Mouse (Mus musculus) testis, postnatal 14 days (tissue): ENCODE data around the gene Metrn.
"Not testable (repeated sequence)": the region's sequence is repeated elsewhere in the genome, so short reads cannot be mapped to it uniquely, and the experiment has no call there.

Experiments
- DNase-seq: peaks from one replicate; pipeline ENCODE4 v3.0.0; 2021; ENCODE audit warnings: low spot score

The Metrn gene

DNA sequence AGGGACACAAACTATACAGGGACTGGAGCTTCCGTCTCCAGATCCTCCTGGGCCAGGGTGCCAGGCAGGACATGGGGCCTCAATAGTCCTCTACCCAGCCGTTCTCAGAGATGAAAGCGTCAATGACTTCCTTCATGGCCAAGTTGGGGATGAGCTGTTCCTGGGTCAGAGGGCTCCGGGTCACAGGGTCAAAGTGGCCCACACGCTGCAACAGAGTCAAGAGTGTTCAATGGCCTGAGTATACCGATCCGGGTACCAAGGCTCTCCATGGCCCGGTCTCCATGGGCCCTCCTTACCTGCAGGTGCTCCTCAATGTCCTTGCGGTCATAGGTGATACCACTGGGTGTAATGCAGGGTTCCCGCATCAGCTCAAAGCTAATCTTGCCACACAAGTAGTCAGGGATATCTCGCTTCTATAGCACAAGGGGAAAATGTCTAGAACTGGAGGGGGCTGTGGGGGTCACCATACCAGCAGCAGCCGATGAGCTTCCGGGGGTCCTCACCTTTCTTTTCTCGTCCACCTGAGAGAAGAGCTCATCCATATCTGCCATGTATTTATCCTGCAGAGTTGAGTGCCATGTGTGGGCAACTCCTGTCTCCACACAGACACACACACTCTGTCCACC, 34.0 kb upstream of the Metrn start:
- no peak for DNase-seq

DNA sequence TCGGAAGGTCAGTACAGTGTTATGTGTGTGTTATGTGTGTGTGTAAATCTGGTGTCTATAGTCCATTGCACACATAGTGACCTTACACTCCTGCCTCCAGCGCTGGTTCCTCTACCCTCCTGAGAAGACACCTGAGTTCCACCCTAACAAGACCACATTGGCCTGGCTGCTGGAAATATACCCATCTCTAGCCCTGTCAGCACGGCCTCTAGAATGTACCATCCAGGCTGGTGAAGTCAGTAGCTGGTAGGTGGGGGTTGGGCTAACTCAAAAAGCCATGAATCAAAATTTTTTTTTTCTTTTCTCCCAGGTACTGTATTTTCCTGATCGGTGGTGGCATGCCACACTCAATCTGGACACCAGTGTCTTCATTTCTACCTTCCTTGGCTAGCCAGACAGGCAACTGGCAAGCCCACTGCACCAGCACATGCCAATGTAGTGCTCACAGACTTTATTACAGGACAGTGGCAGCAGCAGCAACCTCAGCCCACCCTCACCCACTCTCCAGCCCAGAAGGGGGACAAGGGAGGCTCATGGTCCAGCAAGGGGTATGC, 33.3 kb upstream of the Metrn start:
- DNase-seq: no peak

DNA sequence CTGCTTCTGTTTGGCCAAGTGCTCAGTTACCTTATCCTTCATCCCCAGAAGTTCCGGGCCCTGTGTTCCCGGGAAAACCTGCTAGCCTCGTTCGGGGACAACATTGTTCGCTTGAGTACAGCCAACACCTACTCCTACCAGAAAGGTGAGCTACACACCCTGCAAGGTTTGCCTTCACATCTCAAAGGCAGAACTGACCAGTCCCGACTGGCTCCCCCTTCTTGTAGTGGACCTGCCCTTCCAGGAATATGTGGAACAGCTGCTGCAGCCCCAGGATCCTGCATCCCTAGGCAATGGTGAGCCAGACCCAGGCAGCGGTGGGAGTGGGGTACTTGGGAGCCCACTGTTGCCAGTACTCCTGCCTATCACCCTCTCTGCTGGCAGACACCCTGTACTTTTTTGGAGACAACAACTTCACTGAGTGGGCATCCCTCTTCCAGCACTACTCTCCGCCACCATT, 32.7 kb upstream of the Metrn start:
- DNase-seq: no peak

DNA sequence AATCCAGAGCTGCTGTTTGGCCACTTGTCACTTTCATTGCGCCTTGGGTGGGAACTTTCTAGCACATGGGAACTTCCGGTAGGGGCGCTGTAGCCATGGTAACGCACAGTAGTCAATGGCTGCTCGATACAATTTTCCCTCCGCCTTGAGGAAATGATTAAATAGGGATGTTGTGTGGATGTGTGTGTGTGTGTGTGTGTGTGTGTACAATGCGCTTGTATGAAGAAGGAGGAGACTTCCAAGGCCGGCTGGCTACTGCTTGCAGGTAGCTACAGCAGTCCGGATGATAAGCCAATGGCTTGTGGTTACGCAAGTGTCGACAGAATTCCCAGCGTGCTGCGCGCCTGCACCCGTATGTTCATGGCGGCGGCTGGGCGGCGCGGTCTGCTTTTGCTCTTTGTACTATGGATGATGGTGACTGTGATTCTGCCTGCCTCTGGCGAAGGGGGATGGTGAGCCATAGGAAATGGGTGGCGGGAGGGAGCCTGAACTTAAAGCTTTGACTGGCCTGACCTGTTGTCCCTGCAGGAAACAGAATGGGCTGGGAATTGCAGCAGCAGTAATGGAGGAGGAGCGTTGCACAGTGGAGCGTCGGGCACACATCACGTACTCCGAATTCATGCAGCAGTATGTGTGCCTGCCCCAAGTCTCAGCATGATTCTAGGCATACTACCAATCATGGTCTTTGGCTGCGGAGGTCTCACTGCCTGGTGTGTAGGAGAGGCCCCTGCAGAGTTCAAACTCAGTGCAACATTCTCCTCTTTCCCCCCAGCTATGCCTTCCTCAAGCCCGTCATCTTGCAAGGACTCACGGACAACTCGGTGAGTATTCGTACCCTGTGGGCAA, 32.0 kb upstream of the Metrn start, which contains the start of gene Jmjd8:
Jmjd8 (plus strand) TSS at position 156 of the 846 bp plus-strand sequence.
- DNase-seq: peak; percentile 72

DNA sequence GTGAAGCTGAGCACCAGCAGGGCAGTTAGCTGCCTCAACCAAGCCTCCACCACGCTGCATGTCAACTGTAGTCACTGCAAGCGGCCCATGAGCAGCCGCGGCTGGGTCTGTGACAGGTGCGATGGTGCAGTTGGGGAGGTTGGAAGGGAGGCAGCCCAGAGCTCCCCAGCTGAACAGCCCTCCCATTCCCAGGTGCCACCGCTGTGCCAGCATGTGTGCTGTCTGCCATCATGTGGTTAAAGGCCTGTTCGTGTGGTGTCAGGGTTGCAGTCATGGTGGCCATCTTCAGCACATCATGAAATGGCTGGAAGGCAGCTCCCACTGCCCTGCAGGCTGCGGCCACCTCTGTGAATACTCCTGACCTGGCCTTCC, 31.3 kb upstream of the Metrn start:
- no peak for DNase-seq

DNA sequence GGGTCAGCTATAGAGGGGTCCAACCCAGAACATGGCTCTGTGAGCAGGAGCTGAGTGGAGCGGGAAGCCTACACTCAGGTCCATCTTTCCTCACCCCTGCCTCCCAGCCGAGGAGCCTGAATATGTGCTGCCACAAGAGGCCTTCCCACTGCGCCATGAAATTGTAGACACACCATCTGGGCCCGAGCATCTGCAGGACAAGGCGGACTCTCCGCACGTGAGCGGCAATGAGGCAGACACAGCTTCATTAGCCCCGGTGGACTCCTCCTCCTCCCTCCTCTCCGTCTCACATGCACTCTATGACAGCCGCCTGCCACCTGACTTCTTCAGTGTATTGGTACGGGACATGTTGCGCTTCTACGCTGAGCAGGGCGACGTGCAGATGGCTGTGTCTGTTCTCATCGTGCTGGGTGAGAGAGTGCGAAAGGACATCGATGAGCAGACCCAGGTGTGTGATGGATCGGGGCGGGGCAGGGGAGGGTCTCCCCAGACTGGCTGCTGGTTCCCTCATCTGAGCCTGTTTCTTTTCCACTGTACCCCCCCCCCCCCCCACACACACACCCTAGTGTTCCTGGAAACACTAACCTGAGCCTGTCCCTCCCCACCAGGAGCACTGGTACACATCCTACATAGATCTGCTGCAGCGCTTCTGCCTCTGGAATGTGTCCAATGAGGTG, 30.7 kb upstream of the Metrn start:
- no peak for DNase-seq

DNA sequence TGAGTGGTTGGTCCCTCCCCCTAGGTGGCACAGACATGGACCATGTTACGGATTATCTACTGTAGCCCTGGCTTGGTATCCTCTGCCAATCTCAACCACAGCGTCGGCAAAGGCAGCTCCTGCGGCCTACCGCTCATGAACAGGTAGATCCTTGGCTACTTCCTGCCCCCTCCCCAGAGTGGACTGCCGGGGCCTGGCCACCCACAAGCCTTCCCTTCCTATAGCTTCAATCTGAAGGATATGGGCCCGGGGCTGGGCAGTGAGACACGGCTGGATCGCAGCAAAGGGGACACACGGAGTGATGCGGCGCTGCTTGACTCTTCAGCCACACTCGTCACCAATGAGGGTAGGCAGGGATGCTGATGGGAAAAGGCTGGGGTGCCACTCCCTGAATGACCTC, 30.1 kb upstream of the Metrn start:
- DNase-seq: no peak

DNA sequence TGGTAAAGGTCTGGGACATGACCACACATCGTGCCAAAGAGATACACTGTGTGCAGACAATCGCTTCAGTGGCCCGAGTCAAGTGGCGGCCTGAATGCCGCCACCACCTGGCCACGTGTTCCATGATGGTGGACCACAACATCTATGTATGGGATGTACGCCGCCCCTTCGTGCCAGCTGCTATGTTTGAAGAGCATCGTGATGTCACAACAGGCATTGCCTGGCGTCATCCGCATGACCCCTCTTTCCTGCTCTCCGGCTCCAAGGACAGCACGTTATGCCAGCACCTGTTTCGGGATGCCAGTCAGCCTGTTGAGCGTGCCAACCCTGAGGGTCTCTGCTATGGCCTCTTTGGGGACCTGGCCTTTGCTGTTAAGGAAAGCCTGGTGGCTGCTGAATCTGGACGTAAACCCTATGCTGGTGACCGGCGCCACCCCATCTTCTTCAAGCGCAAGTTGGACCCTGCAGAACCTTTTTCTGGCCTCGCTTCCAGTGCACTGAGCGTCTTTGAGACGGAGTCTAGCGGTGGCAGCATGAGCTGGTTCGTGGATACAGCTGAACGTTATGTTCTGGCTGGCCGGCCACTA, 29.1 kb upstream of the Metrn start:
- DNase-seq: no peak

DNA sequence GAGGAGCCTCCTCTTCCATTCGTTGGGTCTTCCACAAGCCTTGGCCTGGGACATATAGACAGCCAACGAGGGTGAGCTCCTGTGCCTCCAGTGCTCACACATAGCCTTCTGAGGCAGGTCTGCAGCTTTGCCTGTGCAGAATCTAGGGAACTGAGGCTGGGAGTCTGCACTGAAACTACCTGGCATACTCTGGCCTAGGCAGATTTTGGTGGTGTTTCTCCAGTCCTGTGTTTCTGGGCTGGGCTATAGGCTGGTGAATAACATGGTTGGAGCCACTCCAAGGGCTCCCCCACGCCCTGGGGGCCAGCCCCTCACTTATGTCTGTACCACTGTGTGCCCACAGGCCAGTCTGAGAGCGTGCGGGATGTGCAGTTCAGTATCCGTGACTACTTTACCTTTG, 28.4 kb upstream of the Metrn start:
- DNase-seq: no peak

DNA sequence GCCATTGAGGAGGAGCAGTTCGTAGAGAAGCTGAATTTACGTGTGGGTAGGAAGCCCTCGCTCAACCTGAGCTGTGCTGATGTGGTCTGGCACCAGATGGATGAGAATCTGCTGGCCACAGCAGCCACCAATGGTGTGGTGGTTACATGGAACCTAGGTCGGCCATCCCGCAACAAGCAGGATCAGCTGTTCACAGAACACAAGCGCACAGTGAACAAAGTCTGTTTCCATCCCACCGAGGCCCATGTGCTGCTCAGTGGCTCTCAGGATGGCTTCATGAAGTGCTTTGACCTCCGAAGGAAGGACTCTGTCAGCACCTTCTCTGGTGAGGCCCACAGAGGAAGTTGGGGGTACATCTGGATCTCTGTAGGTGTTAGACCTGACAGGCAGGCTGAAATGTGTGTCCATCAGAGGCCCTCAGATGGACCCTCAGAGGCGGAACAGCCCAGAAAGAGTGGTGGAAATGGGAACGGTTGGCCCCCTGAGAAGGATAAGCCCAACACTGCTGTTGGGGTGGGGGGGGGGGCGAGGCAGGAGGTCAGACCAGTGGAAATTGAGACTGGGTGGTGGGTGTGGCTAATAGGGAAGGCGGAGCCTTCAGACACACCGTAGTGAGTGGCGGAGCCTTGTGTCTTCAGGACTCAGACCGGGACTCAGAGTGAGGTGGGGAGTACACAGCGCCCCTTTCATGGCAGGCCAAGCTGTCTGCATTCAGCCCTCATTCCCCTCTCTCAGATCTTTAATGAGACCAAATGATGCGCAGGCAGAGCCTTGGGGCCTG, 27.6 kb upstream of the Metrn start:
- DNase-seq: no peak

DNA sequence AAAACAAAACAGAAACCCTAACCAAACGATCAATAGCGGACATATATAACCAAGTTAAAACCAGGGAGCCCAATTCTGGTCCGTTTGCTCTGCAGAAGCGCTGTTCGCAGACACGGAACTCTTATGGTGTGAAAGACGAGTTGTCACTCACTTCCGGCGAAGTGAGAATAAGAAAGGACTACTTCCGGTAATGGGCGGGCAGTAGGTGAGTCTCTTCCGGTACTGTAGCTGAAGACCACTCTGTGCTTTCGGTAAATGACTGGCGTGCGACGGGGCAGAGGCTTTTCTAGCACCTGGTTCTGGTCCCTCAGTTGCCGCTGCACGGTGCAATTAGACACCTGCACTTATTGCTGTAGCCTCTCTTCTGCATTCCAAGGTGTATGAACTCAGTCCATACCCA, 26.5 kb upstream of the Metrn start, which contains the start of gene Wdr24:
Wdr24 (plus strand) TSS at position 176 of the 400 bp plus-strand sequence.
- peak; percentile 86 for DNase-seq

DNA sequence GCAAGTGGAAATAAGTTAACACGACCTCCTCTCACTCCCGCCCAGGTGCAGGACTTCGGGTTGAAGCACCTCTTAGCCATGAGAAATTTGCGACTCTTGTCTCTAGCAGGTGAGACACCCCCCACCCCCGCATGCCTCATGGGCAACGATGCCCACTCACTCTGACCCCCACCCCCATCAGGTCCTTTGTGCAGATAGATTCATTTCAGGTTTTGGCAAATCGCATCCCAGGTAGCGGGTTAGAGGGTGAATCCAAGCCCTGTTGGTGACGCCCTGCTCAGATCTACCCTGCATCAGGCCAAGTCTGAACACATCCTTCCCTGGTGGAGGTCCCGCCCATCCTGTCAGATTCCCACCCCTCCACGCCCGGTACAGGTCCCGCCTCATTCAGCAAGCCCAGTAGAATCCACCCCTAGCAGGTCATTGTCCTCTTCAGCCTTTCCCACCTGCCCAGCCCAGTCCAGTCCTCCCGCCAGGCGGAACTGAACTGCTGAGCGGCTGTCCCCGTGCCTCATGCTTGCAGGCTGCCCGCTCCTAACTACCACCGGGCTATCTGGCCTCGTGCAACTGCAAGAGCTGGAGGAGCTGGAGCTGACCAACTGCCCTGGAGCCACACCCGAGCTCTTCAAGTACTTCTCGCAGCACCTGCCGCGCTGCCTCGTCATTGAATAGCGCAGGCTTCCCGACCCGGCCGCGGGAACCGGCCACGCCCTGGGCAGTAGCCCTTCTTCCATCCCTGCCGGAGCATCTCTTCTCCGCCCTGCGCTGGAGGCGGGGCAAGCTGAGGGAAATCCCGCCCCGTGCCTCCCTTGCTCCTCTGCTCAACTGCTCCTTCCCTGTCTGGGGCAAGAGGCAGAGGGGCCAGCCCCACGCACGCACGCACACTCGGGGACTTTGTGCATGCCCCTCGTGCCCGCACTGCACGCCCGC, 22.2 kb upstream of the Metrn start:
- no peak for DNase-seq

DNA sequence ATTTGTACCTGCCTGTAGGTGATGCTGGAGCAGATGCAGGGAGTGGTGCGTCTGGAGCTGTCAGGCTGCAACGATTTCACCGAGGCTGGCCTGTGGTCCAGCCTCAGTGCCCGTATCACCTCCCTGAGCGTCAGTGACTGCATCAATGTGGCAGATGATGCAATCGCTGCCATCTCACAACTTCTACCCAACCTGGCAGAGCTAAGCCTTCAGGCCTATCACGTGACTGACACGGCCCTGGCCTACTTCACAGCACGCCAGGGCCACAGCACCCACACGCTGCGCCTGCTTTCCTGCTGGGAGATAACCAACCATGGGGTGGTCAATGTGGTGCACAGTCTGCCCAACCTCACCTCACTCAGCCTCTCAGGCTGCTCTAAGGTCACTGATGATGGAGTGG, 20.7 kb upstream of the Metrn start:
- no peak for DNase-seq

DNA sequence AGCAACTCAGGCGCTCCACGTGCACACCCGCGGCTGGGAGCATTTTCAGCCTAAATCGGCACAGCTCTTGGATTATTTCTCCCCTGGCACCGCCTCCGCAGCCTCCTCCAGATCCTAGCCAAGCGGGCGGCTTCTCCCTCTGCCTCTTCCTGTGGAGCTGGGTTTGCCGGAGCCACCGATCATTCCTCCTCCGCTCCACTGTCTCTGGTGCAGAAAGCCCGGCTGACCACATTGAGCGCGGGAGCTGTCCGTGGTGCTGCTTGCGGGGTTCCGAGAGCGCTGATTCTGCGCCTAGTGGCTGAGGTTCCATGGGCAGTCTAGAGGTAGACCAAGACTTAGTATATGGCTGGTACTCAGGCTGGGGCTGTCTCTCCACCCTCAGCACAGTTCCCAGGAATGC, 16.5 kb upstream of the Metrn start:
- DNase-seq: peak; percentile 78

DNA sequence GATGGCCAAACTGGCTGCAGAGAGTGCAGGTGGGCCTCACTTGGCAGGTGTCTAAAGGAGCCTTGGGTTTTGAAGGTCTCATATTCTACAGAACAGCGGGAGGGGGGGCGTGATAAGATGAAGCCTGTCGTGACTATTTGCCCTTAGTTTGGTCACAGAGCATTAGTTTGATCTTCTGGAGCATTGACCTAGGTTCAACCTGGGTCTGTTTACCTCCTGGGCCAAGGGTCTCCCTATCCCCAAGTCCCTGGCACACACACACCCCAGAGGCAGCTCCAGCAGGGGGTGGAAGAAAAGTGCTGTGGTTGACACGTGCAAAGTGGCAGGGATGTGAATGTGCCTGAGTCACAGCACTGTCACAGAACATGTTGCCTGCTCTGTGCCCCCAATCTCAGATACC, 14.0 kb upstream of the Metrn start:
- no peak for DNase-seq

DNA sequence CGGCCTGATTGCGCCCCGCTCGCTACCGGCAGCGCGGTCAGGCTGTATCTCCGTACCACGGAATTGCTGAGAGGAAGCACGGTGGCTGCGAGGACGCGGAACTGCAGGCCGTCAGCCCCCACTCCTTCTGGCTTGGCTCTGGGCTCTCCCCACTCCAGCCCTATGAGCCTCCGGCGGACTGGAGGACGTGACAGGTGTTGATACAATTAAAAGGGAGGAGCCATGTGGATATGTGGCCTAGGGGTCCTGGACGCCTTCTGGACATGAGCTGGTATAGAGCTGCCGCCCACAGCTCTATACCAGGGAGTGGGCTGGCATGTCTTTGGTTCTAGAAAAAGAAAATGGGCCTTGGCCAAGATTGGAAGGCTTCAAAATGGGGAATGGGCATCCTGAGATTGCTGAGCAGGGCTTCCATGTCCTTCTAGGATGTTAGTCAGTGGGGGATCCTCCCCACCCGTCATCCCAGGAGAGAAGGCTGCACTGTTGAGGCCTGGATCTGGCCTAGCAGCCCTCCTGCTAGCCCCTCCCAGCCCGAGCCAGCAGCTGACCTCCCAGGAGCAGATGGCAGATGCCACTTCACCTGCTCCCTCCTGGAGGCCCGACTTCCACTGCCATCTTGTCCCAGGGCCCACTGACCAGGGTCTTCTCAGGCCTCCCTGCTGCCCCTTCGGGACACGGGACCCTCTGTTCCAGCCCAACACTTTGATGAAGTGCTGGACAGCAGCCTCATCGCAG, 12.8 kb upstream of the Metrn start:
- DNase-seq: no peak

DNA sequence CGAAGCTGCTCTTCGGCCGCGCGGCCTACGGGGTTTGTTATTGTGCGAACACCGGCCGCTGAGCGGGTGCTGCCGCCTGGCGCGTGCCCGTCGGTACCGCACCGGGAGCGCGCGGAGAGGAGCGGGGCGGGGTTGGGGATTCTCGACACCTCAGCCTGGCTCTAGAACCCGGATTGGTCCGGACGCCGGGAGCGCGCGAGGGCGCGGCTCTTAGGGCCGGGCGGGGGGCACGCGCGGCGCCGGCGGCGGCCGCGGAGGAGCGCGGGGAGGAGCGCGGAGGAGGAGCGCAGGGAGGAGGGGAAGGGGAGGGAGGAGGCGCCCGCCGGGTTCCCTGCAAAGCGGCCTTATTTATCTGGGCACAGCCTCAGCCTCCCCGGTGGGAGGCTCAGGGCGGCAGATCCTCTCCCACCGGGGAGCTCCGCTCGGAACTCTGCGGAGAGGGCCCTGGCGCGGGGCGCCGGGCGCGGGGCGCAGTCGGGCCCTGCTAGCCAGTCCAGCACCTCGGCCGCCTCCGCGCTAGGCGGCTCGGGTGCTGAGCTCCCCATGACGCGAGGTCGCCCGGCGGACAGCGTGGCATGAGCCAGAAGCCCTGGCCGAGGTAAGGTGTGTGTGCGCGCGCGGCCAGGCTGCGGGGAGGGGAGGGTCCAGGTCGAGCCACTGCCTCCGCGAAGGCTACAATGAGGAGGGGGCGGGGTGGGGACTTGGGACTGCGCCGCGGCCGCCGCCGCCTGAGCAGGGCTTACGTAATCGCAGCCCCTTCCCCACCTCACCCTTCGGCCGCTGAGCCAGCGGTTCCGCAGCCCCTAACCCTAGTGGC, 12.1 kb upstream of the Metrn start, which contains the start of gene Fbxl16:
Fbxl16 (plus strand) TSS at position 297 of the 817 bp plus-strand sequence.
- DNase-seq: peak; percentile 70

DNA sequence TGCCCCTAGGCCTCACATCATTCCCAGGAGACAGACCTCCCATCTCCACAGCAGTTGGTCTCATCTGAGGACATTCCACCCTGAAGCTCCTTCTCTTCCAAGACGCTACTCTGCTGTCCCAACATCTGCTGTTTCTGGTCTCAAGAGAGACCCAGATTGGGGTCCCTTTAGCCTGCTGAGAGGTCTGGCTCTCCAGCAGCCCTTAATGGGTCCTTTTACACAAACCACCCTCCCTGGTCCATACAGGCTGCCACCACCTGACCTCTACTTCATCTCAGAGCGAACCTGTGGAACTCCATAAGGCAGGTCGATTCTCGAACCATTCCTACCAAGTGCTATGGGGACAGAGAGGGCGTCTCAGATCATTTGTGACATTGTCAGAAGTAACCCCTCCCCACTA, 11.1 kb upstream of the Metrn start:
- no peak for DNase-seq

DNA sequence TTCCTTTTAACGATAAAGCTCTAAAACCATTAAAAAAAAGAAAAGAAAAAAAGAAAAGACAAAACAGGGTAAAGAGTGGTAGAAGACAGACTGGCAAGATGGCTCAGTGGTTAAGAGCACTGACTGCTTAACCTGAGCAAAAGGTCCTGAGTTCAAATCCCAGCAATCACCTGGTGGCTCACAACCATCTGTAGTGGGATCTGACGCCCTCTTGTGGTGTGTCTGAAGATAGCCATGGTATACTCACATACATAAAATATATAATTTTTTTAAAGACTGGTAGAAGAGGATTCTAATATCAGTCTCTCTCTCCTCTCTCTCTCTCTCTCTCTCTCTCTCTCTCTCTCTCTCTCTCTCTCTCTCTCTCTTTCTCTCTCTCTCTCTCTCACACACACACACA, 10.5 kb upstream of the Metrn start:
- DNase-seq: not testable (repeated sequence)
